Mouse (Mus musculus): Measurements from ENCODE around the gene Zfp42.

DNA sequence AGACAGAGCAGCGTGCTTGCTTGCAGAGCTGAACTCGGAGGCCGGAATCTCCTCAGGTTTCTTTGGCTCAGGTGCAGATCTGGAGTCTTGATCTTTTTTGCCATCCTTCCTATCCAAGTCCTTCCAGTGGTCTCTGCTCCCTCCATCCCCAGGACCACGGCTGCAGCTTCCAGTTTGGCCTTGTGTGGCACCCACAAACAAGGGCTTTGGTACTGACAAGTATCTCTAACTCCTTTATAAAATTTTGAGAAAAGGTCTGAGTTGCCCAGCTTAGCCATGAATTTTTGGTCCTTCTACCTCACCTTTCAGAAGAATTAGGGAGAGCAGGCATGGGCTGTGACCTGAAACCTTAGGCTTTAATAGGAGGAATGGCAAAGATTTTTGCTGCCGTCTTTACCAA is 17.0 kb downstream of the Zfp42 start:
- TF ChIP-seq GATA1 (IDR thresholded peaks at IDR 0.05; ENCODE audit: borderline replicate concordance, low read length) (no peak), FLI1 (IDR thresholded peaks at IDR 0.05; ENCODE audit: low read length) (no peak)
